Mouse (Mus musculus) megakaryocyte, embryonic 14.5 days (primary cell): ENCODE data around the gene Gm2431.

ENCODE experiments used
- FLI1 ChIP-seq: IDR thresholded peaks from 2 replicates; pipeline ENCODE4 v1.6.1; 2012; ENCODE audit warnings: low read length, inconsistent platforms, mixed read lengths
- GATA1 ChIP-seq: IDR thresholded peaks from 3 replicates; pipeline ENCODE4 v1.6.1; 2012; ENCODE audit warnings: mixed read lengths, low read length, inconsistent platforms, borderline replicate concordance

GRCm38 (mm10) chr7:142211559-142211958, 46.6 kb downstream of the Gm2431 start, which contains the start of gene Gm7579:
- TF ChIP-seq GATA1, result no peak
- TF ChIP-seq FLI1, result no peak
